Mouse (Mus musculus) liver, postnatal 0 days (tissue): Measurements from ENCODE around the gene Angptl1. TPM values are rescaled to one million over a fixed set of nuclear protein-coding genes. Genes with fewer than 3 reads are reported as not detected.

ENCODE experiments used
- ATAC-seq: fragments of 200-750 bp; cut with Nextera tagmentation; 2 replicates; pipeline ENCODE4 v1.8.0; 2017; ENCODE audit warnings: mild to moderate bottlenecking, moderate library complexity
- DNase-seq: peaks from one replicate; pipeline ENCODE4 v3.0.0-alpha.2; 2016
- H3K27ac ChIP-seq: fragments of 300-500 bp; sonication (generic); 2 replicates; pipeline ENCODE4 v1.5.1; 2014; ENCODE audit warnings: antibody characterized with exemption, moderate library complexity, mild to moderate bottlenecking, low read depth
- H3K27me3 ChIP-seq: fragments of 300-500 bp; sonication (generic); 2 replicates; pipeline ENCODE4 v1.6.1; 2014; ENCODE audit warnings: low read length, control low read depth, mixed read lengths; ENCODE audit not compliant: insufficient read depth
- H3K36me3 ChIP-seq: fragments of 300-500 bp; sonication (generic); replicated peaks from 2 replicates; pipeline ENCODE4 v1.6.1; 2014; ENCODE audit warnings: mild to moderate bottlenecking, control low read depth, low read length, moderate library complexity, mixed read lengths; ENCODE audit not compliant: insufficient read depth
- H3K4me1 ChIP-seq: fragments of 300-500 bp; sonication (generic); 2 replicates; pipeline ENCODE4 v1.6.1; 2014; ENCODE audit warnings: antibody characterized with exemption, mild to moderate bottlenecking, control low read depth; ENCODE audit not compliant: insufficient read depth
- H3K4me2 ChIP-seq: fragments of 300-500 bp; sonication (generic); 2 replicates; pipeline ENCODE4 v1.6.1; 2014; ENCODE audit warnings: low read depth, mild to moderate bottlenecking, low read length, moderate library complexity, mixed read lengths
- H3K4me3 ChIP-seq: fragments of 300-500 bp; sonication (generic); 2 replicates; pipeline ENCODE4 v1.5.1; 2014; ENCODE audit warnings: low read depth, low read length
- H3K9ac ChIP-seq: fragments of 300-500 bp; sonication (generic); replicated peaks from 2 replicates; pipeline ENCODE4 v1.6.1; 2014; ENCODE audit warnings: mild to moderate bottlenecking, moderate library complexity
- H3K9me3 ChIP-seq: fragments of 300-500 bp; sonication (generic); 2 replicates; pipeline ENCODE4 v1.6.1; 2016; ENCODE audit warnings: mild to moderate bottlenecking, control low read depth, low read length, mixed read lengths
- CTCF ChIP-seq: sonication (generic); IDR thresholded peaks from 2 replicates; pipeline ENCODE4 v1.5.1; 2016; ENCODE audit warnings: antibody characterized with exemption, low read depth
- EP300 ChIP-seq: IDR thresholded peaks from 2 replicates; pipeline ENCODE4 v1.6.1; 2016; ENCODE audit warnings: antibody characterized with exemption, low read depth, mild to moderate bottlenecking
- WGBS: fragments of 180-500 bp; shearing (Covaris S2); extraction: QIAGEN DNeasy Blood & Tissue Kit; methylation state at CpG from one replicate; pipeline ENCODE4 v1.1.7; 2014; ENCODE audit not compliant: insufficient replicate concordance; 5-methylcytosine and 5-hydroxymethylcytosine counted together
- polyA plus RNA-seq: library from polyadenylated mRNA; unstranded; fragments of >200 nt; fragmentation: Nextera tagmentation; extraction: Ambion mirVana; gene quantifications from 2 replicates; pipeline ENCODE4 v1.2.1, GENCODE M21; 2015

The Angptl1 gene
- polyA plus RNA-seq, 1 experiment from 2014 or later: 0.09 TPM

- 59% methylated on average over 6 of the region's 6 CpGs for WGBS
- no peaks in the 10 kb centered on the region for H3K9me3 ChIP-seq
- H3K4me3 ChIP-seq: no peak overlapping the region
- ATAC-seq (no peak), DNase-seq (no peak)
- no peaks in the 10 kb centered on the region for H3K4me1 ChIP-seq
- H3K36me3 ChIP-seq: peaks cover 22% of the 10 kb centered on the region
- H3K4me2 ChIP-seq: no peak overlapping the region
- H3K27ac ChIP-seq: no peak overlapping the region
- TF ChIP-seq CTCF (no peak), EP300 (no peak)
- no peak overlapping the region for H3K9ac ChIP-seq
- no peaks in the 10 kb centered on the region for H3K27me3 ChIP-seq
These were observed 24.9 kb upstream of the Angptl1 start for GRCm38 (mm10) chr1:156813485-156813884.

DNA sequence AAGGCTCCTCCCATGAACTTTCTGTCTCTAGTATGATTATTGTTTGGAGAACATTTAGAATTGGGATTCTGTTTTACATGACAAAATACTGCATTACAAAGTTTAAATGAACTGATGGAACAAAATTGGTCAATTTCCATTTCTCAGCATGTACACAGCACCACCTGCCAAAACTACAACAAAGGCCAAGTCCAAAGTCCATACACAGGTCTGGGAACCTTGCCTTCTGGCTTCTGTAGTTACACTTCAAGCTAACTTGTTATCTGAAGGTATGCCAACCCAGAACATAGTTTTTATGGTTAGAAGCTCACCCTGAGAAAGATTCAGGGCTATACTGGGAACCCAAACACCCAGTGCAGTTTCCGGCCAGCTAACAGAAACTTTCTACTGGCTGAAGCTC lies 19.1 kb upstream of the Angptl1 start:
- Histone ChIP-seq H3K27ac (peak overlapping the region; percentile 41; the same call in 1 of the 2 replicates), H3K4me3 (no peak overlapping the region), H3K27me3 (no peaks in the 10 kb centered on the region), H3K9me3 (no peaks in the 10 kb centered on the region), H3K4me2 (no peak overlapping the region), H3K4me1 (no peaks in the 10 kb centered on the region), H3K36me3 (peaks cover 24% of the 10 kb centered on the region), H3K9ac (no peak overlapping the region)
- ATAC-seq (peak; percentile 78), DNase-seq (no peak)
- TF ChIP-seq EP300 (no peak), CTCF (no peak)
- WGBS: 83% methylated on average over 1 of the region's 1 CpGs

- ATAC-seq: peak; percentile 35; the same call in 1 of the 2 replicates
- Histone ChIP-seq H3K4me2 (peak overlapping the region; percentile 54), H3K4me3 (no peak overlapping the region), H3K4me1 (no peaks in the 10 kb centered on the region), H3K9me3 (no peaks in the 10 kb centered on the region), H3K9ac (no peak overlapping the region), H3K27ac (no peak overlapping the region; the same call in 1 of the 2 replicates), H3K36me3 (no peaks in the 10 kb centered on the region), H3K27me3 (no peaks in the 10 kb centered on the region)
- DNase-seq: no peak
- TF ChIP-seq EP300 (no peak), CTCF (no peak)
- 55% methylated on average over 6 of the region's 6 CpGs for WGBS
These were observed 333 bp downstream of the Angptl1 start for GRCm38 (mm10) chr1:156838695-156839094.

DNA sequence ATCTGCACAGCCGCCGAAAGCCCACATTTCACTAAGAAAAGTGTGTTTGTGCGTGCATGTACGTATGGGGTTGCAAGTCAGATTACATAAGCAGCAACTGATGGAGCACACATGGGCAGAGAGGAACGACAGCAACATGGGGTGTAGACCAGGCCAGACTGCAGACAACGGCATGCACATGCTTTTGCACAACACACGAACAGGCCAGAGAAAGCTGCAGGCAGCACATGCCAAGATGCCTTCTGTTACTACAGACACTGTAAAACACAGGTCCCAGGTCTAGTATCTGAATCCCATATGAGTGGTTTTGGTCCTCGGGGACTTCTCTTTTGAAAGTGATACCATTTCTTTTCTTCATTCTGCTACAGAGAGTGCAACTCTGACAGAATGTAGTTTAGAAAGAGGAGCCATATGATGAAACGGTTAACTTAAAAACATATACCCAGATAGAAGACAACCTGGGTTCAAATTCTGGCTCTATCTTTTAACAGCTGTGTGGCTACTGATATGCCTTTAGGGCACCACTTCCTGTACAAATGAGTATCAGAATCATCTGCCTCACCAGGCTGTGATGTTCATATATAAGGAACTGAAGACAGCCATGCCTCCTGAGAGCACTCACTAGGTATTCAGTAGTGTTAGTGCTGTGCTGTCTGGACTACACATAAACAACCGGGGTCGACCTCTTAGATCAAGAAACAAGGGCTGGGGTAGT lies 3.4 kb downstream of the Angptl1 start:
- WGBS: 76% methylated on average over 11 of the region's 11 CpGs
- Histone ChIP-seq H3K9me3 (no peaks in the 10 kb centered on the region), H3K4me3 (no peak overlapping the region), H3K4me2 (no peak overlapping the region), H3K4me1 (no peaks in the 10 kb centered on the region), H3K36me3 (no peaks in the 10 kb centered on the region), H3K9ac (no peak overlapping the region), H3K27me3 (no peaks in the 10 kb centered on the region), H3K27ac (no peak overlapping the region)
- ATAC-seq (no peak), DNase-seq (no peak)
- TF ChIP-seq CTCF: no peak
- TF ChIP-seq EP300: no peak

GRCm38 (mm10) chr1:156847098-156847497 lies 8.7 kb downstream of the Angptl1 start:
- no peak overlapping the region for H3K4me2 ChIP-seq
- no peak overlapping the region for H3K4me3 ChIP-seq
- no peaks in the 10 kb centered on the region for H3K27me3 ChIP-seq
- no peaks in the 10 kb centered on the region for H3K36me3 ChIP-seq
- no peak overlapping the region for H3K27ac ChIP-seq
- WGBS: 71% methylated on average over 4 of the region's 4 CpGs
- H3K4me1 ChIP-seq: no peaks in the 10 kb centered on the region
- no peak for ATAC-seq
- no peak overlapping the region for H3K9ac ChIP-seq
- TF ChIP-seq EP300 (no peak), CTCF (no peak)
- DNase-seq: no peak
- H3K9me3 ChIP-seq: no peaks in the 10 kb centered on the region

DNA sequence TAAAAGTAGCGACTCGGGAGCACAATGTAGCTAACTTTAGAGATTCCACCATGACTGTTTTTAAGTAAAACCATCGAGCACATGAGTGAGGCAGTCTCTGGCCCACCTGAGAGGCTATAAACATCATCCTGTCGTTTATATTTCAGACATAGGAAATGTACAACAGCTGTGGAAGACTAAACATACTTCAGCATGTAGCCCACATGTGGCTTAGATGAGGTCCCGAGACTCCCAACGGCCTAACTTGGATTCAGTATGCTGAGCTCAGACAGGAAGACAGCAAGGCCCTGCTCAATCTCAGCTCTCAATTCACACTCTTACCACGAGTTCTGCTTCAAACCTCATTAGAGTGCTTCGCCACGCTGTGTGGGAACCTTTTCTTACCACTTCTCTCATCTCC lies 14.0 kb downstream of the Angptl1 start:
- TF ChIP-seq EP300: no peak
- no peak for TF ChIP-seq CTCF
- ATAC-seq (no peak), DNase-seq (no peak)
- Histone ChIP-seq H3K4me3 (no peak overlapping the region), H3K9me3 (no peaks in the 10 kb centered on the region), H3K36me3 (peaks cover 6% of the 10 kb centered on the region; the same call in 1 of the 2 replicates), H3K9ac (no peak overlapping the region), H3K27ac (no peak overlapping the region), H3K4me2 (no peak overlapping the region), H3K27me3 (no peaks in the 10 kb centered on the region), H3K4me1 (no peaks in the 10 kb centered on the region)
- 72% methylated on average over 9 of the region's 9 CpGs for WGBS
